Mouse (Mus musculus): ENCODE results near the gene Mettl1.
"Not testable (repeated sequence)": the region's sequence is repeated elsewhere in the genome, so short reads cannot be mapped to it uniquely, and the experiment has no call there.

Mettl1 gene

DNA sequence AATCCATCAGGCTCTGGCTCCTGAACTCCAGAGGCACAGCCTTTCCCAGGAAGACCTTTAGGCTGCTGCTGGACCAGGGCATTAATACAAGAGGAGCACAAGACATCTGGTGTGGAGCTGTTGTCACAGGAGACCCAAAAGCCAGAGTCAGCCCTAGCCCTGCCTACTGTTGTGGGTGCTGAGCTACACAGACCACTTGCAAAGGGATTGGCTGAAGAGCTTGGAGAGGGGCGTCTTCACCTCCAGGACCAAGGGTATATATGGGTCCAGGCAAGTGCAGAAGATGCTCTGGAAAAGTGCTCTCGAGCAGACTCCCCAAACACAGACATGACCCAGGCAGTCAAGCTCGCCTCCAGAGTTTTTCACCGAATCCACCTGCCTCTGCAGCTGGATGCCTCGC lies 6.7 kb downstream of the Mettl1 start, which contains the start of gene Cyp27b1:
Cyp27b1 (plus strand) TSS at position 297 of the 400 bp plus-strand sequence.
- no peak for DNase-seq (ENCODE audit: low spot score in 2 of 2)

DNA sequence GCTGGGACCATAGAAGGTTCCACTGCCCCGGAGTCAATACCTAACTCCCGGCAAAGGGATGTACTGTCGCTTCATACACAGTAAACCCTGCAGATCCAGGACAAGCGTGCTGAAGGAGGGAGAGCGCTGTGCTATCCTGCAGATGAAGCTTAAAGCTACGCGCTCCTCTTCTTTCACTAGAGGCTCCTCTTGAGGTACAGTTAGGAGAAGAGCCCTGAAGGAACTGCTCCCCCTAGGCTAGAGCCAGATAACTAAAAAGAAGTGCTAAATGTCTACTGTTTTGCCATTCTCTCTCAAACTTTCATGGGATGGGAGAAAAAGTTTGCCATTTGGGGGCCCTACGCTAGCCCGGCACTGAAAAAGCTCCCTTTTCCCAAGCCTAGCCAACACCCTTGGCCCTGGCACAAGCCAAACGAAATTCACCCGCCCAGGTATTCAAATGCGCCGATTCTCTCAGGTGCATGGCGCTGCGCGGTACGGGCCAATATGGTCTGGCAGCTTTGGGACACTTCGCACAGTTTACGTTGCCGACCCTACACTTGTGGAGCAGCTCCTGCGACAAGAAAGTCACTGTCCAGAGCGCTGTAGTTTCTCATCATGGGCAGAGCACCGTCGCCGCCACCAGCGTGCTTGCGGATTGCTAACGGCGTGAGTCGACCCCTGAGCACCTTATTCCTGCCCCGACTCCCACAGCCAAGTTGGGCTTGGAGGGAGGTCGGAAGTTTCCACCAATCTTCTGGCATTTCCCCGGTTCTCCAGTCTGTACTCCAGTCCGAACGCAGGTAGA lies 7.6 kb downstream of the Mettl1 start:
- DNase-seq (ENCODE audit: low spot score in 2 of 2): no peak

DNA sequence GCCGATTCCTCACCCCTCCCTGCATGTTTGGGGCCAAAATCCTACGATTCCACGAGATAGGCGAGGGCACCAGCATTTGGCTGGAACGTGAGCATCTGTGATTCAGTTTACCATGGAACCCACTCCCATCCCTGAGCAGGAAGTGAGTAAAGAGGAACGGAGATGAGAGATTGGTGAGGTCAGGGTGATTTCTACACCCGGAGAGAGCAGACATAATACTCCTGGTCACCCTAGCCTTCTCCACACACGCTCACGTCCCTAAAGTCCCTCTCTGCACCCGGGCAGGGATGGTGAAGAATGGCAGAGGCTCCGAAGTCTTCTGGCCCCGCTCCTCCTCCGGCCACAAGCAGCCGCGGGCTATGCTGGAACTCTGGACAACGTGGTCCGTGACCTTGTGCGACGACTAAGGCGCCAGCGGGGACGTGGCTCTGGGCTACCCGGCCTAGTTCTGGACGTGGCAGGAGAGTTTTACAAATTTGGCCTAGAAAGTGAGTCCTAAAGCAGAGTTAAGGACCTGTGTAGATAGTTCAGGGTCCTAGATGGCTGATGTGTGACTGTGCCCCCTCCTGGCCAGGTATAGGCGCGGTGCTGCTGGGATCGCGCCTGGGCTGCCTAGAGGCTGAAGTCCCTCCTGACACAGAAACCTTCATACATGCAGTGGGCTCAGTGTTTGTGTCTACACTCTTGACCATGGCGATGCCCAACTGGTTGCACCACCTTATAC lies 8.3 kb downstream of the Mettl1 start:
- DNase-seq (ENCODE audit: low spot score in 2 of 2): no peak

- no peak for DNase-seq (ENCODE audit: low spot score in 2 of 2)
Measured at GRCm38 (mm10) chr10:127050119-127050474, 8.9 kb downstream of the Mettl1 start.

GRCm38 (mm10) chr10:127054646-127055045 lies 13.4 kb downstream of the Mettl1 start:
- no peak for DNase-seq (ENCODE audit: low spot score in 2 of 2)

GRCm38 (mm10) chr10:127055406-127055805 lies 14.2 kb downstream of the Mettl1 start:
- no peak for DNase-seq (ENCODE audit: low spot score in 2 of 2)

DNA sequence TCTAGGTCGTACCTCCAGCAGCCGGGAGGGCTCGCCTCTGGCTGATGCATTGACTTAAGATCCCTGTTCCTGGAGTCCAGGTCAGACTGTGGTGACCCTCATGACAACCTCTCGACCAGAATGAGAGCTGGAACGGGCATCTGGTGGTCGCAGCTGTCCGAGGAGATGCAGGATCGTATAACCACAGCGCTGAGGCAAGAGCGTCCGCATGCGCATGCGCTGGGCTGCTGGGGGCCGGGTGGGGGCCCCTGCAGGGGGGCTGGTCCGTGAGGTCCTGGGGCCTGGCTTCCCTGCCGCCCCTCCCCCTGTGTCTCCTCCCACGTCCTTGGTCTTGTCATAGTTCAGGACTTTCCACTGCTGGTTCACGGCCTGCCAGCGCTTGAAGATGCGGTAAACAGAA lies 15.3 kb downstream of the Mettl1 start:
- no peak for DNase-seq (ENCODE audit: low spot score in 2 of 2)

DNA sequence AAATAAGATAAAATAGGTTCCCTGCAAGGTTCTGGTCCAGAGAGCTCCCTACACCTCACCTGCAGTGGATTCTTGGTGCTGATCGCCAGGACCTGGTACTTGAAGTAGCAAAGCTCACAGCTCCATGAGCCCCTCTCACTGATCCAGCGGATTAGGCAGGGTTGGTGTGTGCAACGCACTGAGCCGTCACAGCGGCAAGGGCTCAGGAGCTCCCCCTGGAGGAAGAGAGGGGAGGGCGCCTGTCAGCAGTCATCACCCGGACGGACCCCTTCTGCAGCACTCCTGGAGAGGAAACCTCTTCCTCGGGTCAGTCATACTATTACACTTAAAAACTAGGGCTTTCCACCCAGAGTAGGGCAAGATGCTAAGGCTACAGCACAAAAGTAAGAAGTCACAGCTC lies 16.9 kb downstream of the Mettl1 start:
- peak in 1 of 2 experiments; percentile 73 for DNase-seq (ENCODE audit: low spot score in 2 of 2)

DNA sequence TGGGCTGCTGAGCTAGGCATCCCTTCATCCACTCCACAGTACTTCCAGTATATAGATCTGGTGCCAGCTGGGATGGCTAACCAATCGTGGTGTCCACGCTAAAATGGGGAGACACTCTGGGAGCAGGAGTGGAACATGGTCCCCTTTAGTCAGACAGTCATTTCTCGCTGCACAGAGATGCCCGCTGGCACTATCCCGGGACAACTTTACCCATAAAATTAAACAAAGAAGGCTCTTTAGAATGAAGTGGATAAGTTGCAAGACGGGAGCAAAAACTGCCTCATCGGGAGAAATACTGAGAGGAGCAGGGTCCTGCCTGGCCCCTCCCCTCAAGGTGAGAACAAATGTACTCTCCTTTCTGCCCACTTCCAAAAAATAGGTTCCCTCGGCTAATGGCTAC lies 17.5 kb downstream of the Mettl1 start:
- no peak for DNase-seq (ENCODE audit: low spot score in 2 of 2)

GRCm38 (mm10) chr10:127059174-127059967 lies 18.2 kb downstream of the Mettl1 start:
- DNase-seq (ENCODE audit: low spot score in 2 of 2): no peak

- DNase-seq (ENCODE audit: low spot score in 2 of 2): peak; percentile 57 to 71
Measured at GRCm38 (mm10) chr10:127059968-127060916, 19.0 kb downstream of the Mettl1 start, which contains the start of gene March9. March9 (minus strand) TSS chr10:127060184.

DNA sequence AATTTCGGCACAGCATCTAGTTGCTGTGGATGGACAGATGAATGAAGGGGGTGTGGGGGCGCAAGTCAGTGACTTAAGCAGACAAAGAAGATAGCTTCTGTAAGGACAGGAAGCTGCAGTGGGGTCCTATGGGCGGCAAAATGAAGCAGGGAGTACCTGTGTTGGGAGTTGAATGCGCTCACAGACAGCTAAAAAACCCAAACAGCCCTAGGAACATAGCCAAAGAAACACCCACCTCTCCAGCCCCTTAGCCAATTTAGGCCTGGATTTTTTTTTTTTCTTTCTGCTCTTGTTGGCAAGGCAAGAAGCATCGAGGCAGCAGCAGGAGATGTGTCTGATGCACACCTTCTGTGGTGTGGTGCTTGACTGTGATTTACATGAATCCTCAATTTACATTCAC lies 19.9 kb downstream of the Mettl1 start:
- DNase-seq (ENCODE audit: low spot score in 2 of 2): no peak

- DNase-seq (ENCODE audit: low spot score in 2 of 2): no peak
Measured at GRCm38 (mm10) chr10:127061513-127061912, 20.3 kb downstream of the Mettl1 start.

- not testable (repeated sequence) for DNase-seq (ENCODE audit: low spot score in 2 of 2)
Measured at GRCm38 (mm10) chr10:127062101-127062500, 20.9 kb downstream of the Mettl1 start.

DNA sequence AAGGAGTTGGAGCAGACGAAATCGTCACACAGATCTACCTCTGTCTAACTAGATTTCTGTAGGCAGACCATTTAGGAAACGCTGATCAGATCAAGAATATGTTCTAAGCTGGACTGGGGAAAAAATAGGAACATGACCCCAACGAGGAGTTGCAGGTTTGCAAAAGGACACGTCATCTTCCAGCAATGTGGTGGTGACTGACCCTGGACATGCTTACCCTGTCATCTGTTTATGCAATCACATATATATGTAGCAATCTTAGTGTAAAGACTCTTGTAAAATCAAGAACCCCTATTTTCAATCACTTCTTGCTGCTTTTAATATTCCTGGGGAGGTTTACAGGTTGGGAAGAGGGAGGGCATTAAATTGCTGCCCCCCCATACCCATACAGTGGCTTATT lies 21.3 kb downstream of the Mettl1 start:
- DNase-seq (ENCODE audit: low spot score in 2 of 2): no peak

- peak; percentile 97 to 98 for DNase-seq (ENCODE audit: low spot score in 2 of 2)
Measured at GRCm38 (mm10) chr10:127063239-127063872, 22.1 kb downstream of the Mettl1 start, which contains the start of gene Cdk4. Cdk4 (plus strand) TSS chr10:127063534.

DNA sequence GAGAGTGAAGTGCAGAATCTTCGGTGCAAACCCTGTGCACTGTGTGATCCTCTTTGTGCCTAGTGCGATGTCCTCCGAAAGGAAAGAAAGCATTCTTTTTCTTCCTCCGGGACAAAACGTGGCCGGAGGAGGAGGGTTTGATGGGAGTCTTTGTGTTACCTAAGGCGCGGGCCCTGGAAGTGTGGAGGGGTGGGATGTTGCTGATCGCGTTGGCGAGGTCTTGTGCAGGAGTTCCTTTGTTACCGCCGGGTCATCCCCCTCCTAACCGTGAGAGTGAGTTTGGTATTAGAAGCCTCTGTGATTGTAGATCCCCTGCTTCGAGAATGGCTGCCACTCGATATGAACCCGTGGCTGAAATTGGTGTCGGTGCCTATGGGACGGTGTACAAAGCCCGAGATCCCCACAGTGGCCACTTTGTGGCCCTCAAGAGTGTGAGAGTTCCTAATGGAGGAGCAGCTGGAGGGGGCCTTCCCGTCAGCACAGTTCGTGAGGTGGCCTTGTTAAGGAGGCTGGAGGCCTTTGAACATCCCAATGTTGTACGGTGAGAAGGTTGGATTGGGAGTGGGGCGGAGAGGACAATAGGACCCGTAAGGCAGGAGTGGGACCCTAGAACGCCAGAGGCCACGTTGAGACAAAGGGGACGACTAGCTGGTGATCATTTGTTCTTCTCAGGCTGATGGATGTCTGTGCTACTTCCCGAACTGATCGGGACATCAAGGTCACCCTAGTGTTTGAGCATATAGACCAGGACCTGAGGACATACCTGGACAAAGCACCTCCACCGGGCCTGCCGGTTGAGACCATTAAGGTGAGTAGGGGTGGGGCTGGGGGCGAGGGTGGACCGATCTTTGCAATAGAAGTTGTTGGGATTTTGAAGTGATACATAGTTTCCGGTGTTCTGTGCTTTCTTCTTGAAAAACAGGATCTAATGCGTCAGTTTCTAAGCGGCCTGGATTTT lies 23.0 kb downstream of the Mettl1 start:
- DNase-seq (ENCODE audit: low spot score in 2 of 2): no peak

- DNase-seq (ENCODE audit: low spot score in 2 of 2): no peak
Measured at GRCm38 (mm10) chr10:127065981-127066380, 24.8 kb downstream of the Mettl1 start.

DNA sequence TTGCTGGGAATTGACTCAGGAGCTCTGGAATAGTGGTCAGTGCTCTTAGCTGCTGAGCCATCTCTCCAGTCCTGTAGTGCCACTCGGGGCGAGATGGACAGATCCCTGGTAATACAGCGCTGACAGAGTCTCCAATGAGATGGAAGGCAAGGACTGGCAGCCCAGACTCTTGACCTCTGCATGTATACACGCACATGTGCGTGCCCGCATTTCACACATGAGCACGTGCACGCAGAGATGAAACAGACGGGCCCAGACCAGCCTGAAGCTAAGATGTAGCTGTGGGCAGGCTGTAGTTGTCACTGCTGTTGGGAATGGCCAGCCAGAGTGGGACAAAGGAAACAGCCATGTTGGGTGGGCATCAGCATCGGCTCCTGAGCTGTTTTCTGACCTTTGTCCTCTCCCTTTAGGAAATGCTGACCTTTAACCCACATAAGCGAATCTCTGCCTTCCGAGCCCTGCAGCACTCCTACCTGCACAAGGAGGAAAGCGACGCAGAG lies 25.4 kb downstream of the Mettl1 start:
- DNase-seq (ENCODE audit: low spot score in 2 of 2): no peak
